Mouse (Mus musculus): ENCODE measurements at regions not wholly inside any gene's neighbourhood (a gene's known extent, or its start where the extent isn't known, plus 50 kb on each side); places are given as distances from the start of the nearest gene placed in this dataset.

DNA sequence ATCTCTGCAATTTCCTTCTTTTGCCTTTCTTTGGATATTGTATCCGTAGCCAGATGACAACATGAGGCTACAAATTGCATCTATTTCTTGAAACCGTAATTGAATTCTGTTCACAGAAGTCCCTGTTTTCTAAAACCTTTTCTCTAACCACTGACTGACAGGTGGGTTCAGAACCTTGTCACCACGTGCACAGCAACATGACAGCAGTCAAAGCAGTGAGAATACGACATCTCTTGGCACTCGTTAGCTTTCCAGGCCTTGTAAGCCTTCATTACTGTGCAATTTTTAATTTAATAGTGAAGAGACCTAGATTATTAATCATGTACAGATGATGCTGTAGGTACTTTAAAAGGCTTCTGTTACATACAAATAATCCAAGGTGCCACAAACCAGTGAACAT lies 297.3 kb upstream of the Cxadr start:
- Histone ChIP-seq H3K4me1 (ENCODE audit: control insufficient read depth, insufficient read depth, low read length) (no peaks in the 10 kb centered on the region), H3K36me3 (ENCODE audit: control insufficient read depth, insufficient read depth, low read length) (no peaks in the 10 kb centered on the region), H3K4me2 (ENCODE audit: low read length) (no peak overlapping the region), H3K27me3 (ENCODE audit: control insufficient read depth, insufficient read depth, low read depth, low read length) (no peaks in the 10 kb centered on the region), H3K9ac (ENCODE audit: low read depth, low read length) (no peak overlapping the region), H3K9me3 (replicated peaks; ENCODE audit: control insufficient read depth, low read length, poor library complexity, severe bottlenecking) (no peaks in the 10 kb centered on the region), H3K27ac (ENCODE audit: low read length) (no peak overlapping the region), H3K4me3 (ENCODE audit: low read depth, low read length) (no peak overlapping the region)
- WGBS = 53% methylated on average over 5 of the region's 5 CpGs
- ATAC-seq = no peak

DNA sequence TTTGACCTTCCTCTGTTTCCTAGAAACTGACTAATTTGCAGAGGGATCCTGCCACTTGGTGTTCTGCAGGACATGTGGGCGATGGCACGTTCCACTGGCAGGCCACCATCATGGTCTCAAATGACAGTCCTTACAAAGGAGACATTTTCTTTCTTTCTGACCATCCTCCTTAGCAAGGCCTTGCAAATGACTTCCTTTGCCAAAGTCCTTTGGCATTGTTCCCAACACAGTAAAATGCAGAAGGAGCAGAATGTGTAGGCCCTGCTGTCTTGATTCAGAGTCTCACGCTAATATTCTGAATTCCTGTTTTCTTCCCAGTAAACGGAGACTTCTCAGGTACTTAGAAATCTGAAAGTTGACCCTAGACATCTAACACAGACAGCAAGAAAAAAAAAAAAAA lies 308.3 kb upstream of the Cxadr start:
- no peak overlapping the region for H3K4me3 ChIP-seq (ENCODE audit: low read depth, low read length)
- H3K27me3 ChIP-seq (ENCODE audit: control insufficient read depth, insufficient read depth, low read depth, low read length) = no peaks in the 10 kb centered on the region
- WGBS = 79% methylated on average over 4 of the region's 4 CpGs
- no peaks in the 10 kb centered on the region for H3K4me1 ChIP-seq (ENCODE audit: control insufficient read depth, insufficient read depth, low read length)
- no peak for ATAC-seq
- H3K27ac ChIP-seq (ENCODE audit: low read length) = no peak overlapping the region
- no peaks in the 10 kb centered on the region for H3K36me3 ChIP-seq (ENCODE audit: control insufficient read depth, insufficient read depth, low read length)
- H3K4me2 ChIP-seq (ENCODE audit: low read length) = no peak overlapping the region
- no peak overlapping the region for H3K9ac ChIP-seq (ENCODE audit: low read depth, low read length)
- H3K9me3 ChIP-seq (replicated peaks; ENCODE audit: control insufficient read depth, low read length, poor library complexity, severe bottlenecking) = no peaks in the 10 kb centered on the region

DNA sequence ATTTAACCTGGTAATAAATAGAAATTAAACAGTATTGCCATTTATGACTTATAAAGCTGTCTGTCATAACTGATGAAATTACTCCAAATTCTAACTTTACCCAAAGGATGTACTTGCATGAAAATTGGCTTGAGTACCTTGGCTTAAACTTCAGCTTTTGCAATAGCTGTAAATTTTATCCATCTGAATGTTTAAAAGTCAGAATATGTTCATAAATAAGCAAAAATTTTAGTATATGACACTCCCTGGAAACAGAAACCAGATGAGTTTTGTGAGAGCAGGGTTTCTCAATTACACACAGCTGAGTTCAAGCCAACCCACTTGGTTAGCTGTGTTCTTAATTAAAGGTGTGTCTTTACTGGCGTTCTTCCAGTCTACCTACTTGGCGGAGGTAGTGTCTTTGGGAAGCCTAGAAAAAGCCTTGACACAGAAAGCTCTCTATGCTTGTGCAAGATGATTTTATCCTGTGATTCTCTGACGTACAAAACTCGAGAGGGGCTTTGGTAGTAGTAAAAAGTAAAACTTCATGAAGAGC lies 311.4 kb upstream of the Cxadr start:
- Histone ChIP-seq H3K4me3 (ENCODE audit: low read depth, low read length) (no peak overlapping the region), H3K36me3 (ENCODE audit: control insufficient read depth, insufficient read depth, low read length) (no peaks in the 10 kb centered on the region), H3K4me1 (ENCODE audit: control insufficient read depth, insufficient read depth, low read length) (no peaks in the 10 kb centered on the region; the same call in 1 of the 2 replicates), H3K27me3 (ENCODE audit: control insufficient read depth, insufficient read depth, low read depth, low read length) (no peaks in the 10 kb centered on the region), H3K4me2 (ENCODE audit: low read length) (no peak overlapping the region), H3K9me3 (replicated peaks; ENCODE audit: control insufficient read depth, low read length, poor library complexity, severe bottlenecking) (no peaks in the 10 kb centered on the region), H3K9ac (ENCODE audit: low read depth, low read length) (no peak overlapping the region), H3K27ac (ENCODE audit: low read length) (no peak overlapping the region)
- no peak for ATAC-seq
- 92% methylated on average over 4 of the region's 4 CpGs for WGBS

DNA sequence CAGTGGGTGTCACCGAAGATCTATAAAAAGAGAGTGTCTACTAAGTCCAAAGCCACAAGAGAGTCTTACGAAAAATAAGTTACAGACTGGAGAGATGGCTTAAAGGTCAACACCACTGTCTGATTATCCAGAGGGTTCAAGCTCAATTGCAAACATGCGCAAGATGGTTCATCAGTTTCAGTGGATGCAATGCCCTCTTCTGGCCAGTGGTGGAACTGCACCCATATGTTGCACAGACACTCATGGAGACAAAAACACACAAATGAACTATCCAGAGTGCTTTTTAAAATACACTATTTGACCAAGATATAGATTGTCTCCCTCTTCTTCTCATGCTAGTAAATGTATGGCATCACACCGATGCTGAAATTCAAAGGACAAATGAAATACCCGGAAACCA lies 312.1 kb upstream of the Cxadr start:
- H3K4me2 ChIP-seq (ENCODE audit: low read length) = no peak overlapping the region
- H3K9me3 ChIP-seq (replicated peaks; ENCODE audit: control insufficient read depth, low read length, poor library complexity, severe bottlenecking) = no peaks in the 10 kb centered on the region
- no peaks in the 10 kb centered on the region for H3K36me3 ChIP-seq (ENCODE audit: control insufficient read depth, insufficient read depth, low read length)
- no peaks in the 10 kb centered on the region; the same call in 1 of the 2 replicates for H3K4me1 ChIP-seq (ENCODE audit: control insufficient read depth, insufficient read depth, low read length)
- no peaks in the 10 kb centered on the region for H3K27me3 ChIP-seq (ENCODE audit: control insufficient read depth, insufficient read depth, low read depth, low read length)
- H3K9ac ChIP-seq (ENCODE audit: low read depth, low read length) = no peak overlapping the region
- H3K4me3 ChIP-seq (ENCODE audit: low read depth, low read length) = no peak overlapping the region
- ATAC-seq = no peak
- no peak overlapping the region for H3K27ac ChIP-seq (ENCODE audit: low read length)
- 97% methylated on average over 5 of the region's 5 CpGs for WGBS

DNA sequence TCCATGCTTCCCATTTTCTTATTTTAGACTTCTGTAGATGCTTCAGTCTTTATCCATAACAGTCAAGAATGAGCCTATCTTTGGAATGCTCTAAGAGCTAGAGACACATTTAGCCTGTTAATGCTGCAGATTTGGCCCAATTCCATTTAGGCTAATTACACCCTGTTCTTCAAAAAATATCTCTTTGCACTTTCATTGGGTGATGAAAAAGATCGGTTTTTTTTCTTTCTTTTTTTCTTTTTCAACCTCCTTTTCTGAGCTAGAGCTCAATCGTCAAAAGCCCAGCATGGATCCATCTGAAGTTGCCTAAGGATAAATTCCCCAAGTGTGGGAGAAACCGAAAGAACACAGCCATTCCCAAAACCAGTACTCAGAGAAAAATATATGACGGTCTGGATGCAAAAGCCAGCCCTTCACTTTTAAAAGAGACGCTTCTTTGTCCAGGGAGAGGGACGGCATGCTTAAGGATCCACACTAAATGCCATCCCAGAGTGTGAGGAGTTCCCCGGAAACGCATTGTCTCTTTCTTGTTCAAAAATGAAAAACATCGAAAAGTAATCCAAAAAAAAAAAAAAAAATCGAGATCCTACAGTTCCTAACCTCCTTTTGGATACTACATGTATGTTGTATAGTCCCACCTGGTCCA lies 314.3 kb upstream of the Cxadr start:
- H3K9ac ChIP-seq (ENCODE audit: low read depth, low read length) = no peak overlapping the region
- no peak overlapping the region for H3K27ac ChIP-seq (ENCODE audit: low read length)
- H3K9me3 ChIP-seq (replicated peaks; ENCODE audit: control insufficient read depth, low read length, poor library complexity, severe bottlenecking) = no peaks in the 10 kb centered on the region
- H3K4me3 ChIP-seq (ENCODE audit: low read depth, low read length) = no peak overlapping the region
- ATAC-seq = no peak
- H3K4me2 ChIP-seq (ENCODE audit: low read length) = peak overlapping the region; percentile 26
- no peaks in the 10 kb centered on the region for H3K27me3 ChIP-seq (ENCODE audit: control insufficient read depth, insufficient read depth, low read depth, low read length)
- WGBS = 38% methylated on average over 10 of the region's 10 CpGs
- no peaks in the 10 kb centered on the region; the same call in 1 of the 2 replicates for H3K4me1 ChIP-seq (ENCODE audit: control insufficient read depth, insufficient read depth, low read length)
- H3K36me3 ChIP-seq (ENCODE audit: control insufficient read depth, insufficient read depth, low read length) = no peaks in the 10 kb centered on the region

DNA sequence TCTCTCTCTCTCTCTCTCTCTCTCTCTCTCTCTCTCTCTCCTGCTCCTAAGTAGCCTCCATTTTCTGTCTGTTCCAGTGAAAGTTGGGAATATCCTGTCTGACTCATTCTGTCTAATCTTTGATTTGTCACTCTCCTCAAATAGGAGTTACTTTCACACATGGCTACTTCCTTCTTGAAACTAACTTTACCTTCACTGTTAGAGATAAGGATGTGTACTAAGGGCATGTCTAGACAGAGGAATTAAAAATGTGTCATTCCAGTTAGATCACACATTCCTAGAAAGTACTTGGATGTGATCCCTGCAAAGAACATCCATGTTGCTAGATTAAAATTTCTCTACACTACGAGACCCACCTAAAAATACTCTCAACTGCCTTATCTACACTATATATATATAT lies 346.9 kb upstream of the Gm11146 start:
- Histone ChIP-seq H3K4me1 (ENCODE audit: control insufficient read depth, insufficient read depth, low read length) (no peaks in the 10 kb centered on the region), H3K9me3 (replicated peaks; ENCODE audit: control insufficient read depth, low read length, poor library complexity, severe bottlenecking) (no peaks in the 10 kb centered on the region), H3K27me3 (ENCODE audit: control insufficient read depth, insufficient read depth, low read depth, low read length) (no peaks in the 10 kb centered on the region), H3K9ac (ENCODE audit: low read depth, low read length) (no peak overlapping the region), H3K4me2 (ENCODE audit: low read length) (no peak overlapping the region), H3K4me3 (ENCODE audit: low read depth, low read length) (no peak overlapping the region), H3K36me3 (ENCODE audit: control insufficient read depth, insufficient read depth, low read length) (no peaks in the 10 kb centered on the region), H3K27ac (ENCODE audit: low read length) (no peak overlapping the region)
- 97% methylated on average over 1 of the region's 1 CpGs for WGBS
- no peak for ATAC-seq

DNA sequence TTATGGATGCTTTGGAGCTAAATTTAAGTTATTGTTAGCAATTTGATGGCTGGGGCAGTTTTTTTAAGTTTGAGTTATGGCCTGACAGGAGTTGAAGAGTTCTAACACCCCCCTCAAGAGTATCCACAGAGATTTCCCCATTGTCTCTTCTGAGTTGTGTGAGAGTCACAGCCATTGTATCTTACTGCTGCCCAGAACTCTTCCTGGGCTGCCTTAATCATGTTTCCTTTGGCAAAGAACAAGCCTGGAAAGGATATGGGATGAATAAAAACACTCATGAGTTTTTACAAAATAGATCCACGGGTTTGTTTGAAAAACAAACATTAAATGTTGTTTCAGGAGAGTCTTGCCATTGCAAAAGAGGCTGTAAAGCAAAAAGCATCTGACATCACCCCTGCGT lies 343.5 kb upstream of the Gm11146 start:
- no peak overlapping the region for H3K4me3 ChIP-seq (ENCODE audit: low read depth, low read length)
- H3K36me3 ChIP-seq (ENCODE audit: control insufficient read depth, insufficient read depth, low read length) = no peaks in the 10 kb centered on the region
- ATAC-seq = no peak
- no peaks in the 10 kb centered on the region for H3K4me1 ChIP-seq (ENCODE audit: control insufficient read depth, insufficient read depth, low read length)
- H3K9me3 ChIP-seq (replicated peaks; ENCODE audit: control insufficient read depth, low read length, poor library complexity, severe bottlenecking) = no peaks in the 10 kb centered on the region
- H3K27ac ChIP-seq (ENCODE audit: low read length) = no peak overlapping the region
- 65% methylated on average over 2 of the region's 2 CpGs for WGBS
- no peak overlapping the region for H3K9ac ChIP-seq (ENCODE audit: low read depth, low read length)
- H3K27me3 ChIP-seq (ENCODE audit: control insufficient read depth, insufficient read depth, low read depth, low read length) = no peaks in the 10 kb centered on the region
- no peak overlapping the region for H3K4me2 ChIP-seq (ENCODE audit: low read length)

DNA sequence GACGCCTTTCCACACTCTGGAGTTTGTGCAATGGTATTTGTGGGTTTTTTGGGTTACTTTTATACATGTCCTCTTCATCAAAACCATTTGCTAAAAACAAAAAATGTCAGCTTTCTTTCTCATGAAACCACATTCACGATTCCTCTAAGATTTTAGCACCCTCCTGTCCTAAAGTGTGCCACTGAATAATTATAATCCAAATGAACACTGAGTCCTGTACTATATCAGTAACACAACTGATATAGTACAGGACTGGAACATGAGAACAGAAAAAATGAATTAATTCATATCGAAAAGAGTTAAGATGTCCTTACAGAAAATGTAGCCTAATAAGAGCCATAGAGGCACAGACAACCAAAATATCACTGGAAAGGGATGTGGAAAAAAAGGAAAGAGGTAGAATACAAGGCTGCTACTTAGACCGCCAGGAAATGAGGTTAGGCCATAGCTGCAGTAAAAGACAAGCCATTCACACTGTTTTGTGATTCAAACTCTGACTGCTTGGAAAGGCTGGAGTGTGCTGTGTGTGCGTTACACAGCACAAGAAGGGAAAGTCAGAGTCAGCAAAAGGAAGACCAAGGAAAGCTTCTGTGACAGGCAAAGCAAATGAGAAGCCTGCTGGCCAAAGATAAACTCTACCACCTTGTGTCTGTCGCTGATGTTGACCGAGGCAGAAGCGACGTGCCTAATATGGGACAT lies 329.3 kb upstream of the Gm11146 start:
- H3K9ac ChIP-seq (ENCODE audit: low read depth, low read length) = no peak overlapping the region
- no peaks in the 10 kb centered on the region for H3K9me3 ChIP-seq (replicated peaks; ENCODE audit: control insufficient read depth, low read length, poor library complexity, severe bottlenecking)
- no peak overlapping the region for H3K27ac ChIP-seq (ENCODE audit: low read length)
- 89% methylated on average over 9 of the region's 9 CpGs for WGBS
- H3K27me3 ChIP-seq (ENCODE audit: control insufficient read depth, insufficient read depth, low read depth, low read length) = no peaks in the 10 kb centered on the region
- no peak overlapping the region for H3K4me2 ChIP-seq (ENCODE audit: low read length)
- H3K4me1 ChIP-seq (ENCODE audit: control insufficient read depth, insufficient read depth, low read length) = no peaks in the 10 kb centered on the region
- H3K4me3 ChIP-seq (ENCODE audit: low read depth, low read length) = no peak overlapping the region
- H3K36me3 ChIP-seq (ENCODE audit: control insufficient read depth, insufficient read depth, low read length) = no peaks in the 10 kb centered on the region
- ATAC-seq = no peak
